Mouse (Mus musculus) erythroblast, embryonic 14.5 days (primary cell): Measurements from ENCODE around the gene Tmem196. TPM values are rescaled to one million over a fixed set of nuclear protein-coding genes. Genes with fewer than 3 reads are reported as not detected.
"Not testable (repeated sequence)": the region's sequence is repeated elsewhere in the genome, so short reads cannot be mapped to it uniquely, and the experiment has no call there.

Experiments used
- H3K27me3 ChIP-seq: 2 replicates; pipeline ENCODE4 v1.6.1; 2012; ENCODE audit warnings: inconsistent platforms; ENCODE audit not compliant: control insufficient read depth
- H3K36me3 ChIP-seq: 2 replicates; pipeline ENCODE4 v1.6.1; 2012; ENCODE audit warnings: mild to moderate bottlenecking, inconsistent platforms; ENCODE audit not compliant: control insufficient read depth
- H3K4me1 ChIP-seq: 2 replicates; pipeline ENCODE4 v1.6.1; 2012; ENCODE audit warnings: inconsistent platforms; ENCODE audit not compliant: control insufficient read depth
- H3K4me3 ChIP-seq: replicated peaks from 2 replicates; pipeline ENCODE3; 2012; ENCODE audit warnings: moderate library complexity, mild to moderate bottlenecking, inconsistent platforms
- H3K9me3 ChIP-seq: 2 replicates; pipeline ENCODE4 v1.6.1; 2012; ENCODE audit warnings: low read length, inconsistent platforms, mixed read lengths; ENCODE audit not compliant: control insufficient read depth
- GATA1 ChIP-seq: IDR thresholded peaks from 2 replicates; pipeline ENCODE4 v1.6.1; 2012; ENCODE audit warnings: low read length, inconsistent platforms, mixed read lengths
- TAL1 ChIP-seq: IDR thresholded peaks from 3 replicates; pipeline ENCODE4 v1.6.1; 2012; ENCODE audit warnings: low read length, inconsistent platforms, mixed read lengths
- polyA plus RNA-seq: library from polyadenylated mRNA; stranded (reverse); fragments of >175 nt; gene quantifications from 2 replicates; pipeline ENCODE4 v1.2.3, GENCODE M21; 2012

Tmem196 gene
- polyA plus RNA-seq, 1 experiment: not detected

GRCm38 (mm10) chr12:120015201-120015600 lies 69.6 kb downstream of the Tmem196 start:
- Histone ChIP-seq H3K27me3 (no peaks in the 10 kb centered on the region), H3K9me3 (no peaks in the 10 kb centered on the region), H3K4me3 (no peak overlapping the region), H3K4me1 (no peaks in the 10 kb centered on the region), H3K36me3 (no peaks in the 10 kb centered on the region)
- TF ChIP-seq GATA1 (no peak), TAL1 (no peak)

- H3K36me3 ChIP-seq, H3K27me3 ChIP-seq, H3K4me1 ChIP-seq, H3K4me3 ChIP-seq, H3K9me3 ChIP-seq: not testable (repeated sequence)
Observed at GRCm38 (mm10) chr12:120028089-120028959, 82.7 kb downstream of the Tmem196 start.
